Mouse (Mus musculus) left cerebral cortex, adult 2 months (tissue): ENCODE data around the gene Mgat4a. TPM values are rescaled to one million over a fixed set of nuclear protein-coding genes. Genes with fewer than 3 reads are reported as not detected.

Experiments used
- DNase-seq, 2 experiments: peaks; one replicate each; pipeline ENCODE4 v3.0.0; 2021 to 2022; ENCODE audit warnings: low spot score in 2 of 2, mixed read lengths in 1 of 2; ENCODE audit errors: extremely low spot score in 1 of 2
- H3K27ac ChIP-seq: fragments of 200-600 bp; 2 replicates; pipeline ENCODE4 v1.8.1; 2022
- H3K4me3 ChIP-seq: fragments of 200-600 bp; 2 replicates; pipeline ENCODE4 v1.8.1; 2022
- CTCF ChIP-seq: fragments of 200-600 bp; IDR thresholded peaks from 2 replicates; pipeline ENCODE4 v1.8.1; 2022; ENCODE audit warnings: antibody characterized with exemption, mild to moderate bottlenecking, moderate library complexity
- intact Hi-C: fragments of 180-260 bp; cut with DNase I; formaldehyde crosslinking; loops from one replicate; pipeline ENCODE4 v1.15.1; 2025
- total RNA-seq, 2 experiments: library from RNA; stranded (reverse); gene quantifications; 2 replicates each; pipeline ENCODE4 v1.2.3; 2021

The Mgat4a gene
- total RNA-seq, 2 experiments from 2014 or later = 30.1 to 32.2 TPM

GRCm38 (mm10) chr1:37430297-37430840, 110.4 kb downstream of the Mgat4a start:
- no peak for DNase-seq
- Histone ChIP-seq H3K4me3 (peak overlapping the region; percentile 87), H3K27ac (peak overlapping the region; percentile 89)
- intact Hi-C loops = loop anchor here (10.0 kb wide), 1 partner anchor 564 kb away; the partner anchor contains the start of genes Eif5b and Txndc9
- TF ChIP-seq CTCF = no peak

GRCm38 (mm10) chr1:37429366-37430296, 111.2 kb downstream of the Mgat4a start, which contains the start of the genes Coa5 and Unc50:
Gene Coa5, minus strand, starts transcription at chr1:37430103.
Gene Unc50, plus strand, starts transcription at chr1:37430139.
- peak; percentile 45 for TF ChIP-seq CTCF
- DNase-seq = peak; percentile 94 to 96
- Histone ChIP-seq H3K27ac (peak within 1 kb of the TSS; percentile 89), H3K4me3 (peak within 1 kb of the TSS; percentile 87)
- intact Hi-C loops = loop anchor here (10.0 kb wide), 1 partner anchor 565 kb away; the partner anchor contains the start of genes Eif5b and Txndc9

GRCm38 (mm10) chr1:37428911-37429310, 111.9 kb downstream of the Mgat4a start:
- no peak for DNase-seq
- H3K4me3 ChIP-seq = peak overlapping the region; percentile 87
- TF ChIP-seq CTCF = no peak
- intact Hi-C loops = no loop called here
- no peak overlapping the region for H3K27ac ChIP-seq

- H3K4me3 ChIP-seq = no peak overlapping the region
- intact Hi-C loops = no loop called here
- DNase-seq = no peak
Measured at GRCm38 (mm10) chr1:37427144-37427875, 113.5 kb downstream of the Mgat4a start.

GRCm38 (mm10) chr1:37419420-37419819, 121.4 kb downstream of the Mgat4a start:
- Histone ChIP-seq H3K4me3 (no peak overlapping the region), H3K27ac (no peak overlapping the region)
- peak; percentile 89 for TF ChIP-seq CTCF
- intact Hi-C loops = no loop called here
- peak; percentile 24 to 39 for DNase-seq

More at GRCm38 (mm10) chr1:37427144-37427875, 113.5 kb downstream of the Mgat4a start:
- TF ChIP-seq CTCF = no peak
- no peak overlapping the region for H3K27ac ChIP-seq

- intact Hi-C loops = no loop called here
- no peak for DNase-seq
- no peak overlapping the region for H3K4me3 ChIP-seq
- TF ChIP-seq CTCF = no peak
- no peak overlapping the region for H3K27ac ChIP-seq
Measured at GRCm38 (mm10) chr1:37415394-37415793, 125.4 kb downstream of the Mgat4a start.

- intact Hi-C loops = loop anchor here (10.0 kb wide), 1 partner anchor 675 kb away; no protein-coding TSS in a partner anchor
- no peak for TF ChIP-seq CTCF
Measured at GRCm38 (mm10) chr1:37409647-37410046, 131.2 kb downstream of the Mgat4a start.

GRCm38 (mm10) chr1:37408678-37409077, 132.1 kb downstream of the Mgat4a start:
- intact Hi-C loops = loop anchor here (10.0 kb wide), 1 partner anchor 674 kb away; no protein-coding TSS in a partner anchor
- no peak overlapping the region for H3K4me3 ChIP-seq
- no peak overlapping the region for H3K27ac ChIP-seq
- TF ChIP-seq CTCF = no peak
- DNase-seq = no peak

More at GRCm38 (mm10) chr1:37409647-37410046, 131.2 kb downstream of the Mgat4a start:
- Histone ChIP-seq H3K4me3 (no peak overlapping the region), H3K27ac (no peak overlapping the region)
- DNase-seq = no peak

GRCm38 (mm10) chr1:37408059-37408458, 132.8 kb downstream of the Mgat4a start:
- intact Hi-C loops = loop anchor here (10.0 kb wide), 1 partner anchor 673 kb away; no protein-coding TSS in a partner anchor
- Histone ChIP-seq H3K4me3 (no peak overlapping the region), H3K27ac (no peak overlapping the region)
- DNase-seq = no peak
- TF ChIP-seq CTCF = no peak

GRCm38 (mm10) chr1:37407228-37407627, 133.6 kb downstream of the Mgat4a start:
- intact Hi-C loops = loop anchor here (10.0 kb wide), 1 partner anchor 672 kb away; no protein-coding TSS in a partner anchor
- no peak for TF ChIP-seq CTCF
- H3K27ac ChIP-seq = no peak overlapping the region
- H3K4me3 ChIP-seq = no peak overlapping the region
- DNase-seq = no peak

GRCm38 (mm10) chr1:37405137-37405536, 135.7 kb downstream of the Mgat4a start:
- Histone ChIP-seq H3K27ac (no peak overlapping the region), H3K4me3 (no peak overlapping the region)
- intact Hi-C loops = loop anchor here (10.0 kb wide), 1 partner anchor 670 kb away; no protein-coding TSS in a partner anchor
- no peak for TF ChIP-seq CTCF
- DNase-seq = no peak
